Mouse (Mus musculus) adrenal gland, postnatal 10 days (tissue): ENCODE results near the gene Mup5. TPM values are rescaled to one million over a fixed set of nuclear protein-coding genes. Genes with fewer than 3 reads are reported as not detected.
A peak's percentile ranks its signal among the peaks of the same experiment; 100 is the strongest.
"Not testable (repeated sequence)": the region's sequence is repeated elsewhere in the genome, so short reads cannot be mapped to it uniquely, and the experiment has no call there.

Source experiments
- DNase-seq: peaks from one replicate; pipeline ENCODE4 v3.0.0; 2021; ENCODE audit warnings: mixed read lengths
- long read RNA-seq, 2 experiments: library from polyadenylated mRNA; stranded (forward); transcript quantifications; one replicate each; pipeline ENCODE4 v2.0.0; 2021
- total RNA-seq, 2 experiments: library from RNA; stranded (reverse); gene quantifications; 2 replicates each; pipeline ENCODE4 v1.2.3; 2021

Gene Mup5
- total RNA-seq, result not detected
- long read RNA-seq, experiment 1, result 0 reads
- long read RNA-seq, experiment 2, result 0 reads

GRCm38 (mm10) chr4:61834952-61835708 is at the start of gene Mup5:
Gene Mup5 (minus strand): TSS chr4:61835233.
- no peak for DNase-seq

- DNase-seq, result peak; percentile 68
Measured at GRCm38 (mm10) chr4:61858160-61858559, 23.1 kb upstream of the Mup5 start.

GRCm38 (mm10) chr4:61855831-61856698 is 21.0 kb upstream of the Mup5 start:
- DNase-seq, result no peak

GRCm38 (mm10) chr4:61855344-61855743 is 20.3 kb upstream of the Mup5 start:
- no peak for DNase-seq

- peak; percentile 39 for DNase-seq
Measured at GRCm38 (mm10) chr4:61844758-61845455, 9.9 kb upstream of the Mup5 start.

GRCm38 (mm10) chr4:61829211-61829610 is 5.8 kb downstream of the Mup5 start:
- DNase-seq, result no peak

GRCm38 (mm10) chr4:61823185-61823584 is 11.8 kb downstream of the Mup5 start:
- DNase-seq, result no peak

- DNase-seq, result not testable (repeated sequence)
Measured at GRCm38 (mm10) chr4:61822541-61822940, 12.5 kb downstream of the Mup5 start.

GRCm38 (mm10) chr4:61815602-61816001 is 19.4 kb downstream of the Mup5 start:
- no peak for DNase-seq

- no peak for DNase-seq
Measured at GRCm38 (mm10) chr4:61813435-61813834, 21.6 kb downstream of the Mup5 start.

GRCm38 (mm10) chr4:61811193-61811592 is 23.8 kb downstream of the Mup5 start:
- peak; percentile 68 for DNase-seq

- not testable (repeated sequence) for DNase-seq
Measured at GRCm38 (mm10) chr4:61808926-61809325, 26.1 kb downstream of the Mup5 start.

GRCm38 (mm10) chr4:61789699-61790098 is 45.3 kb downstream of the Mup5 start:
- DNase-seq, result not testable (repeated sequence)

- not testable (repeated sequence) for DNase-seq
Measured at GRCm38 (mm10) chr4:61784231-61784630, 50.8 kb downstream of the Mup5 start.

- not testable (repeated sequence) for DNase-seq
Measured at GRCm38 (mm10) chr4:61782169-61782568, 52.9 kb downstream of the Mup5 start, which contains the start of gene Mup19. Gene Mup19 (minus strand): TSS chr4:61782269.

Other genes with a start within 250 kb of the Mup5 start
- gene Mup17, start 239.4 kb downstream of the Mup5 start, total RNA-seq, result not detected
- gene Mup18, start 161.1 kb downstream of the Mup5 start, total RNA-seq, result not detected
- not detected for gene Mup19, start 53.0 kb downstream of the Mup5 start, total RNA-seq
- not detected for gene Mup20, start 218.9 kb upstream of the Mup5 start, total RNA-seq